Mouse (Mus musculus): Measurements from ENCODE around the gene Bsn. TPM values are rescaled to one million over a fixed set of nuclear protein-coding genes. Genes with fewer than 3 reads are reported as not detected.

The Bsn gene
- total RNA-seq, 2 experiments from 2014 or later: 261 to 275 TPM

- DNase-seq (ENCODE audit: low spot score in 2 of 2): no peak
- intact Hi-C loops (cut with DNase I): loop anchor here (5.0 kb wide), 3 partner anchors 47 to 147 kb away; partner anchors contain the start of gene Ip6k1
These were observed 140.5 kb downstream of the Bsn start for GRCm38 (mm10) chr9:108049561-108050251.

- DNase-seq (ENCODE audit: low spot score in 2 of 2): peak; percentile 96 to 99
- intact Hi-C loops (cut with DNase I): loop anchor here (5.0 kb wide), 1 partner anchor 47 kb away; the partner anchor contains the start of gene Ip6k1
These were observed 141.1 kb downstream of the Bsn start, which contains the start of gene Gmppb for GRCm38 (mm10) chr9:108049016-108049455. TSS of gene Gmppb (plus strand) at chr9:108049242.

GRCm38 (mm10) chr9:108048566-108048955 is 141.6 kb downstream of the Bsn start:
- intact Hi-C loops (cut with DNase I): loop anchor here (5.0 kb wide), 1 partner anchor 46 kb away; the partner anchor contains the start of gene Ip6k1
- DNase-seq (ENCODE audit: low spot score in 2 of 2): no peak

GRCm38 (mm10) chr9:108047601-108048565 is 142.3 kb downstream of the Bsn start:
- intact Hi-C loops (cut with DNase I): loop anchor here (5.0 kb wide), 1 partner anchor 46 kb away; the partner anchor contains the start of gene Ip6k1
- no peak for DNase-seq (ENCODE audit: low spot score in 2 of 2)

GRCm38 (mm10) chr9:108046582-108046981 is 143.6 kb downstream of the Bsn start:
- intact Hi-C loops (cut with DNase I): loop anchor here (5.0 kb wide), 1 partner anchor 44 kb away; the partner anchor contains the start of gene Ip6k1
- no peak for DNase-seq (ENCODE audit: low spot score in 2 of 2)

Small RNA genes within 50 kb of the gene (microRNA-seq; reads per million reads assigned to microRNA genes)
- 0 reads per million in 2 experiments for gene Gm47303
- 0 reads per million in 2 experiments for gene Mir7088

Other genes starting within 250 kb of the Bsn start
- 10 to 100 TPM in 1 of 2 experiments, 1 to 10 TPM in 1; 9.5 to 14.9 TPM for gene Traip, start 240.2 kb downstream of the Bsn start, total RNA-seq (2021)
- gene Uba7, start 214.9 kb downstream of the Bsn start, total RNA-seq (2021): 1 to 10 TPM; 3.1 to 4.6 TPM
- not detected for gene Gm20661, start 207.3 kb downstream of the Bsn start, total RNA-seq (2021)
- 1 to 10 TPM; 3.9 to 4.0 TPM for gene Inka1, start 204.5 kb downstream of the Bsn start, total RNA-seq (2021)
- gene Cdhr4, start 197.9 kb downstream of the Bsn start, total RNA-seq (2021): 1 to 10 TPM; 1.5 to 1.9 TPM
- 1 to 10 TPM; 3.7 to 4.4 TPM for gene Gm20662, start 194.0 kb downstream of the Bsn start, total RNA-seq (2021)
- gene Ip6k1, start 187.9 kb downstream of the Bsn start, total RNA-seq (2021): 100 to 1,000 TPM; 185 to 190 TPM
- 10 to 100 TPM; 16.7 to 17.5 TPM for gene Gmppb, start 141.1 kb downstream of the Bsn start, total RNA-seq (2021)
- 1 to 10 TPM; 1.7 to 2.2 TPM for gene Amigo3, start 137.2 kb downstream of the Bsn start, total RNA-seq (2021)
- not detected for gene Mst1, start 109.9 kb downstream of the Bsn start, total RNA-seq (2021)
- 10 to 100 TPM; 81.9 to 88.7 TPM for gene Rnf123, start 107.0 kb downstream of the Bsn start, total RNA-seq (2021)
- gene Apeh, start 95.8 kb downstream of the Bsn start, total RNA-seq (2021): 10 to 100 TPM; 29.8 to 36.9 TPM
- 10 to 100 TPM; 94.7 to 97.9 TPM for gene Dag1, start 73.6 kb upstream of the Bsn start, total RNA-seq (2021)
- gene Nicn1, start 100.0 kb upstream of the Bsn start, total RNA-seq (2021): 100 to 1,000 TPM; 113 to 121 TPM
- gene Amt, start 106.5 kb upstream of the Bsn start, total RNA-seq (2021): 10 to 100 TPM; 31.1 to 35.0 TPM
- 100 to 1,000 TPM; 165 to 175 TPM for gene Rhoa, start 115.7 kb upstream of the Bsn start, total RNA-seq (2021)
- gene Tcta, start 115.8 kb upstream of the Bsn start, total RNA-seq (2021): 10 to 100 TPM; 33.2 to 34.6 TPM
- 100 to 1,000 TPM; 104 to 106 TPM for gene Gpx1, start 148.5 kb upstream of the Bsn start, total RNA-seq (2021)
- 100 to 1,000 TPM; 117 TPM for gene Usp4, start 157.5 kb upstream of the Bsn start, total RNA-seq (2021)
- 1 to 10 TPM; 2.4 to 3.0 TPM for gene 1700102P08Rik, start 202.4 kb upstream of the Bsn start, total RNA-seq (2021)
- gene Ccdc36, start 238.1 kb upstream of the Bsn start, total RNA-seq (2021): under 1 TPM; 0.32 TPM
- not detected for gene BC048562, start 246.1 kb upstream of the Bsn start, total RNA-seq (2021)